Mouse (Mus musculus) CH12F3 (cell line): Measurements from ENCODE around the gene Gm5089.

Source experiments
- in situ Hi-C: fragments of 300-500 bp; cut with MboI; formaldehyde crosslinking; loops from 2 replicates; pipeline ENCODE4 v1.14.3; 2020; ENCODE audit warnings: low sequenced_read_pairs

Gm5089 gene

GRCm38 (mm10) chr14:122477971-122478573 lies 27.2 kb upstream of the Gm5089 start:
- in situ Hi-C loops, result no loop called here

- in situ Hi-C loops, result no loop called here
Measured at GRCm38 (mm10) chr14:122477261-122477671, 26.4 kb upstream of the Gm5089 start.

DNA sequence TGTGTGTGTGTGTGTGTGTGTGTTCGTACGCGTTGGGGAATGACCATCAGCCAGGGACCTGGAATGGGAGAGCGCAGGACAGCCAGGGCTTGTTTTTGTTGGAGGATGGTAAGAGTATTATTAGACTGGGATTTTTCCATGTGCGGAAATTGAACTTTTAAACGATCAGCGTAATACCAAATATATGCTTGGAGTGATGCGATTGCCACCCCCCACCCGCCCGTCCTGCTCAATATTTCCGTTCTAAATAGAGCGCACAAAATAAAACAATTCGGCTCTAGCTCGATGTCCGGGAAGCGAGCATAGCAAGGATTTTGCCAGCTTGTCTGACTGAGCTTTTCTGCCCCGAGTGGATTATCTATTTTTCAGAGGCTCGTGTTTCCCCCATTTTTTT lies 25.9 kb upstream of the Gm5089 start:
- in situ Hi-C loops, result no loop called here

DNA sequence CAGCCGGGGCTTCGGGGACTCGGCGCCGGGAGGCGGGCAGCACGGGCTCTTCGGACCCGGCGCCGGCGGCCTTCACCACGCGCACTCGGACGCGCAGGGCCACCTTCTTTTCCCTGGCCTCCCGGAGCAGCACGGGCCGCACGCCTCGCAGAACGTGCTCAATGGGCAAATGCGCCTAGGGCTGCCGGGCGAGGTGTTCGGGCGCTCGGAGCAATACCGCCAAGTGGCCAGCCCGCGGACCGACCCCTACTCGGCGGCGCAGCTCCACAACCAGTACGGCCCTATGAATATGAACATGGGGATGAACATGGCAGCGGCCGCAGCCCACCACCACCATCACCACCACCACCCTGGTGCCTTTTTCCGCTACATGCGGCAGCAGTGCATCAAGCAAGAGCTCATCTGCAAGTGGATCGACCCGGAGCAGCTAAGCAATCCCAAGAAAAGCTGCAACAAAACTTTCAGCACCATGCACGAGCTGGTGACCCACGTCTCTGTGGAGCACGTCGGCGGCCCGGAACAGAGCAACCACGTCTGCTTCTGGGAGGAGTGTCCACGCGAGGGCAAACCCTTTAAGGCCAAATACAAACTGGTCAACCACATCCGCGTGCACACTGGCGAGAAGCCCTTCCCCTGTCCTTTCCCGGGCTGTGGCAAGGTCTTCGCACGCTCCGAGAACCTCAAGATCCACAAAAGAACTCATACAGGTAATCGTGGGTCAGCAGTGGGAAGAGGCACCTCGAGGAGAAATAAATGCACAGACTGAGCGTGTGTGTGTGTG lies 25.3 kb upstream of the Gm5089 start:
- in situ Hi-C loops, result no loop called here

GRCm38 (mm10) chr14:122475557-122476040 lies 24.7 kb upstream of the Gm5089 start:
- in situ Hi-C loops, result no loop called here

DNA sequence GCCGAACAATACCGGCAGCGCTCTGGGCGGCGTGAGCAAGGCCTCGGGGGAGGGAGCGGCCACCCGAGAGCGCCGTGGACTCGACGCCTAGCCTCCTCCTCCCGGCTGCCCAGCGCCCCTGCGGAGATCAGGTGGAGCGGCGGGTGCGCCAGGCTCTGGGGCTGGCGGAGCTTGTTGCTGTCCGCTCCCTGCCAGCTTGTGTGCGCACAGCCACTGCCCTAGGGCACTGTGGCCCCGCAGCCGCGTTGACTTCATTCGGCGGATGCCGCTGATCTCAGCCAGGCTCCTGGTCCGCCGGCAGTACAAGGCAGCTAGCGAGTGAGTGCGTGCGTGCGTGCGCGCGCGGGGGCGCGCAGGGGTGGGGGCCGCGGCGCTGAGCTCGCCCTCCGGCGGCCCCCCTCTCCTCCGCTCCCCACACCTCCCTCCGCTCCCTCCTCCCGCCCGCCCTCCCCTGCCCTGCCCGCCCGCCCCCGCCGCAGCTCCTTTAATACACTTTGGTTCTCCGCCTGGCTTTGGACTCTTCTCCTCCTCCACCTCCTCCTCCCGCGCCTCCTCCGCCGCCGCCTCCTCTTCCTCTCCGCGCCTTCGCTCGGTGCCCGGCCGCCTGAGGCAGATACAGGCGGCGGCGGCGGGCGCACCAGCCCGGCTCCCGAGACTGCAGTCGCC lies 24.1 kb upstream of the Gm5089 start, which contains the start of gene Zic2:
Gene Zic2, plus strand, starts transcription at position 545 of the 666 bp plus-strand sequence.
- in situ Hi-C loops, result no loop called here

GRCm38 (mm10) chr14:122474041-122474890 lies 23.4 kb upstream of the Gm5089 start:
- in situ Hi-C loops, result no loop called here

- in situ Hi-C loops, result no loop called here
Measured at GRCm38 (mm10) chr14:122473211-122473751, 22.4 kb upstream of the Gm5089 start.

DNA sequence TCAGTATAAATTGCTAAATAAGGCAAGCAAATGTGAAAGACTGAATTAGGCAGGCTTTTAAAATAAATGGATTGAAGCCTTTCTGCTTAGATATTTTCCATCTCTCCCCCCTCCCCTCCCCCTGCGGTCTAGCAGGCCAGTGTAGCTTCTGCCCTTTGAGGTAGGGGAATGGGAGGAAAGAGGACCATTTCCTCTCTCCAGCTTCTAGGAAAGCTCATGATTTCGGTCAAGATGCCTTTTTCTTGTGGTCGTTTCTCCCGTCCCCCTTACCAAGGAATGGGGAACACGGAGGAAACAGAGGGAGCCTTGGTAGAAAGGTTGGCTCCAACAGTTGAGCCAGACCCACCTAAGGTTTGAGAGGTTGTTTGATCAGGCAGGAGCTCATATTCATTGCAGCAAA lies 21.7 kb upstream of the Gm5089 start:
- in situ Hi-C loops, result no loop called here

DNA sequence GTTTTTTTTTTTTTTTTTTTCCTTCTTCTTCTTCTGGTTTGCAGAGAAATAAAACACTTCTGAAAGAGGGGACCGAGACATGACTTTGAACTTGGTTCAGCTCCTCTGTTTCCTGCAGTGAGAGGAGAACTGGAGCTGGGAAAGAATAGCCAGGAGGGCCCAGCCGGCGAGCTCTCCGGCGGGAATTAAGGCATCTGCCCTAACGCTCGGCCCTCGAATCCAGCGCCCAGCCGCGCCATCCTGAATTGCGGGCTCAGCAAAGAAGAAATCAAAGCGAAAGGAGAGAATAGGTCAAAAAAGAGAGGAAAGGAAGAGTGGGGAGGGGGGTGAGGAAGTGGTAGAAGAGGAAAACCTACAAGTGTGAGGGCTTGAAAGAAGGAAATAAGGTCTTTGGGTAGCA lies 21.2 kb upstream of the Gm5089 start:
- in situ Hi-C loops, result no loop called here

- in situ Hi-C loops, result no loop called here
Measured at GRCm38 (mm10) chr14:122471449-122472085, 20.7 kb upstream of the Gm5089 start.

DNA sequence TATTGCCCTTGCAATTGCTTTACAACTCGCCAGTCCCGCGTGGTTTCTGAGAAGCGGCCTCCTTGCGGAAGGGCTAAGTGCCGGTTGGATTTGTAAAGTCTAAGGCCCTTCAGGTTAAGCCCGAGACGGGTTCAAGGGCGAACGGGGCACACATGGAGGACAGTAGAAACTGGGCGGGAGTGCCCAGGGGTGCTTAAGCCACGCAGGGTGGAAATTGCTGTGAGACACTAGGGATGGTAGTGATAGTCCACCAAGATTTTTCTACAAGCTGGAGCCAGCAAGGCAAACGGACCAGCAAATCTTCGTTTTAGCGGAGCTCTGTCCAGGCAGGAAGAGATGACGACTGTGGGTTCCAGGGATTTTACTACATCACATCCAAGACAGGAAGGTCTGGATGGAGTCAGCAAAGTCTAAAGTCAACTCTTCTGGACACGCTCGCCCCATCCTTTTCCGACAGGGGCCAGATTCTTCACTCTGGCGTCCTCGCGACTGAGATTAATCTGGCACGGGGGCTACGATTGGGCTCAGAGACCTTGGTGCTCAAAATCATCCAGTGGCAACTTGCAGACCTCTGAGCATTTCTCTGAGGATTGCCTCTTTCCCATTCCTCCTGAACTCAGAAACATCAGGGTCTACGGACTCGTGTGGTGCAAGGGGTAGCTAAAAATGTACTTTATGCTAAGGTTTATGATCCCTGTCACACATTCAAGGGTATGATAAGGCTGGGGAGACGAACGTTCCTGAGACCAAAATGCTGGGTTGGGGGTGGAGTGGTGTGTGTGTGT lies 18.2 kb upstream of the Gm5089 start:
- in situ Hi-C loops, result no loop called here

GRCm38 (mm10) chr14:122467926-122468841 lies 17.3 kb upstream of the Gm5089 start:
- in situ Hi-C loops, result no loop called here

DNA sequence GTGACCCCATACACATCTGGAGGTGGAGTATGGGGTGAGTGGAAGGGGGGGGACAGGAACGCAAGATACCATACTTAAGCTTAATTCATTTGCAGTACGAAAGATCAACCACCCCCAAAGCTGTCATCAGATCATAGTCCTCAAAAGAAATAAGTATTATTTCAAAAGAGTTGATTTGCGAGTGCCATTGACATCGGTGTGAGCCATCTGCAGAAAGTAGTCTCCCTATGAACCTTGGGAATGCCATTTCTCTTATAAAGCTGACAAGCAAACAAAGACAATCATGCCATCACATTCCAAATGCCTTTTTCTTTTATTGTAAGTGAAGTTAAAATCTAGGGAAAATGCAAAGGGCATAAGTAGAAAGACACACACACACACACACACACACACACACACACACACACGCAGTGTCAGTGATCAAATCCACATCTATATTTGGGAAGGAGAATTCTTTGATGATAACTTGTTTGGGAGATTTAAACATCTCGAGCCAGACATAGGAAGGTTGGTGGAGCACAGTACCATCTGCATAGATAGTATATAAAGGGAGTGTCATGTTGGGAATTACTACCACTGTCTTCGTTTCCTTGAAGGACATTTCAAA lies 15.9 kb upstream of the Gm5089 start:
- in situ Hi-C loops, result no loop called here

- in situ Hi-C loops, result no loop called here
Measured at GRCm38 (mm10) chr14:122465931-122466490, 15.1 kb upstream of the Gm5089 start.

GRCm38 (mm10) chr14:122464763-122465741 lies 14.1 kb upstream of the Gm5089 start, which contains the start of gene Zic5:
Gene Zic5, minus strand, starts transcription at chr14:122465677.
- in situ Hi-C loops, result no loop called here
